Mouse (Mus musculus) colon, adult 2 months (tissue): Measurements from ENCODE around the gene Pde5a. TPM values are rescaled to one million over a fixed set of nuclear protein-coding genes. Genes with fewer than 3 reads are reported as not detected.

Source experiments
- polyA plus RNA-seq: library from polyadenylated mRNA; depleted of rRNA; stranded (reverse); fragments of >200 nt; gene quantifications from 2 replicates; pipeline ENCODE4 v1.2.3, GENCODE M21; 2012; rRNA removed

Gene Pde5a
- polyA plus RNA-seq = 12.5 and 14.3 TPM in 2 replicates

DNA sequence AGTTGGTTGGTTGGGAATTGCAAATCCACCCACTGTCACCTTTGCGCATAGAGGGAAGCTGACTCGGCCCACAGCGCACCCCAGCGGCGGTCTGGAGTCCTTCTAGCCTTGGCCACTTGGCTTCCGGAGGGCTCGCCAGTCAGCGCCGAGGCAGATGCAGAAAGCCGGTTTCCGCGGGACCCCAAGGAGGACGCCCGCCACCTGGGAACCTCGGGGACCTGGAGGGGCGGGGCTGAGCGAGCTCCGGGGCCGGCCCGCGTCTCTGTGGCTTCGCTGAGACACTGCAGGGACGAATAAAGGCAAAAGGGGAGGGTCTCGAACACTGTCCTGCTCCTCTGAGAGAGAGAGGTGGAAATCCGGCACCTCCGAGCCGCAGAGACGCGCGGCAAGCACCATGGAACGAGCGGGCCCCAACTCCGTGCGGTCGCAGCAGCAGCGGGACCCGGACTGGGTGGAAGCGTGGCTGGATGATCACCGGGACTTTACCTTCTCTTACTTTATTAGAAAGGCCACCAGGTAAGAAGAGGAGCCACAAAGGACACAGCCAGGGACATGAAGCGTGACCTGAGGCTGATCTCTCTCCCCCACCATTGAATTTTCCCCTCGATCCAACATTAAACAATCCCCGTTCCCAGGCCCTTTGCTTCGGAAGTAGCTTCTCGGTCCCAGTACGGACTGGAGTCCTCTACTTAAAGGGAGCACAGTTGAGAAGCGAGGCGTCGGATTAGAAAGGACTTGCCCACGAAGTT lies at the start of gene Pde5a:
Pde5a (plus strand) TSS at position 96 of the 749 bp plus-strand sequence.

DNA sequence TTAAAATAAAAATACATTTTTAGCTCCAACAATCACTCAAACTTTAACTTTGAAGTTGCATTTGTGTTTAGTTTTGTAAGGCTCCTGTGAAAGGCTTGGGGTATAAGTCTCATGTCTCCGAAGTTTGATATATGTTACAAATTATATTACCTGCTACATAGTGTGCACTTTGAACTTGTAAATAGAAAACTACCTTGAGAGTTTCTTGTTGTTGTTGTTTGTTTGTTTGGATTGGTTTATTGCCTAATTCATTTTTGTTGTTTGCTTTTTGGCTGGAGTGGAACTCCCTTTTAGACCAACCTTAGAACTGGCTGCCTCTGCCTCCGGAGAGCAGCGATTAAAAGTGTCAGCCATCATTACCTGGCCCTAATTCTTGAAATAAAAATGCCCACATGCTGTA lies 166.0 kb downstream of the Pde5a start, which contains the start of gene Fabp2:
Fabp2 (plus strand) TSS at position 301 of the 400 bp plus-strand sequence.

Other genes with a start within 250 kb of the Pde5a start
- gene Fnbp1l, start 109.2 kb upstream of the Pde5a start, polyA plus RNA-seq = 5.6 and 6.6 TPM in 2 replicates
- 11.6 and 20.2 TPM in 2 replicates for gene Fabp2, start 166.1 kb downstream of the Pde5a start, polyA plus RNA-seq
- not detected in 2 replicates for gene Gm10959, start 190.4 kb downstream of the Pde5a start, polyA plus RNA-seq
- 64.6 and 67.7 TPM in 2 replicates for gene 1810037I17Rik, start 195.3 kb downstream of the Pde5a start, polyA plus RNA-seq